ENCODE assay signal across 9 mouse cellular contexts in the genomic region with DNA sequence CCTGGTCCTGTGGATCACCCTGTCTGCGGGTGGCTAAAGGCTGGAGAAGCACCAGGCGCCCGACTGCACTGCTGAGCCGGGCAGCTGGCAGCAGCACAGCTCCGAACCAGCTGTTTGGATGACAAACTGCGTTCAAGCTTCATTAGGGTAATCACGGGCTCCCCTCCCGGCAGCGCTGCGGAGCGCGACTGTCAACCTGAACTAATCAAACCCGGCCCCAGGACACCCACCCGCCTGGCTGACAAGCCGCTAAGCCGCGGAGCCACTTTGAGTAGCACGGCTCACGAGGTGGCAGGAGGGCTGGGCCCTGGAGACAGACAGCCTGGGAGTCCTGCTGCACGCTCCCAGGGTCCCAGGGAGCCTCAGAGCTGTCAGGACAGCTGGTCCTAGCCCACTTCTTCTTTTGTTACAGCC. TPM values are rescaled to one million over a fixed set of nuclear protein-coding genes. Genes with fewer than 3 reads are reported as not detected.
DNase-seq lines count a peak whose midpoint lies in the region; ATAC-seq lines count a peak whose summit lies in the region.
"Had no signal": no experiment of that assay in that cellular context is flagged by ENCODE, and none has a peak within 500 bp of the region (broad histone marks: within the 10 kb centered on the region; RNA-seq: fewer than 3 reads in every experiment).

No protein-coding gene starts in this region.

- H3K27me3 ChIP-seq in intestine, embryonic 14.5 days (replicated peaks; ENCODE audit: control insufficient read depth, insufficient read depth, low read length) = 0 out of 2 replicates have a peak, but pooled peaks cover 5% of the 10 kb centered on the region
- H3K27me3 ChIP-seq in intestine, embryonic 16.5 days (replicated peaks; ENCODE audit: control insufficient read depth, insufficient read depth, low read length) = no peaks in the 10 kb centered on the region
- peaks cover 92% of the 10 kb centered on the region for H3K27me3 ChIP-seq in hindbrain, embryonic 12.5 days
- peaks cover 50% of the 10 kb centered on the region for H3K27me3 ChIP-seq in neural tube, embryonic 11.5 days (ENCODE audit: control insufficient read depth, insufficient read depth, low read length)

- H3K4me2 ChIP-seq in intestine, embryonic 14.5 days (ENCODE audit: low read length) = no peak overlapping the region
- no peak overlapping the region for H3K4me2 ChIP-seq in intestine, embryonic 16.5 days (ENCODE audit: low read depth, low read length)
- peak overlapping the region; percentile 5; the same call in 1 of the 2 replicates for H3K4me2 ChIP-seq in hindbrain, embryonic 12.5 days (replicated peaks)
- 0 out of 2 replicates have a peak overlapping the region, but pooled peaks have one; percentile 8 for H3K4me2 ChIP-seq in neural tube, embryonic 11.5 days (ENCODE audit: low read depth)

- no peak for ATAC-seq in intestine, embryonic 14.5 days (replicated peaks; ENCODE audit: low FRiP score, low TSS enrichment, low read depth)
- no peak for ATAC-seq in intestine, embryonic 16.5 days
- peak; percentile 80 for ATAC-seq in hindbrain, embryonic 12.5 days (ENCODE audit: low FRiP score)
- ATAC-seq in neural tube, embryonic 11.5 days (ENCODE audit: insufficient read depth, low FRiP score, low TSS enrichment) = peak; percentile 69
- no peak for ATAC-seq in inflammation-experienced regulatory T-cells, adult 6 months

- H3K36me3 ChIP-seq in intestine, embryonic 14.5 days (ENCODE audit: control insufficient read depth, insufficient read depth, low read length) = no peaks in the 10 kb centered on the region
- H3K36me3 ChIP-seq in intestine, embryonic 16.5 days (ENCODE audit: control insufficient read depth, insufficient read depth, low read length) = no peaks in the 10 kb centered on the region
- no peaks in the 10 kb centered on the region for H3K36me3 ChIP-seq in hindbrain, embryonic 12.5 days
- H3K36me3 ChIP-seq in neural tube, embryonic 11.5 days (ENCODE audit: control insufficient read depth, insufficient read depth, low read length) = no peaks in the 10 kb centered on the region

- H3K4me3 ChIP-seq in intestine, embryonic 14.5 days (ENCODE audit: low read depth, low read length) = no peak overlapping the region
- H3K4me3 ChIP-seq in intestine, embryonic 16.5 days (ENCODE audit: low read length) = no peak overlapping the region
- no peak overlapping the region for H3K4me3 ChIP-seq in hindbrain, embryonic 12.5 days
- no peak overlapping the region for H3K4me3 ChIP-seq in neural tube, embryonic 11.5 days (ENCODE audit: low read depth, low read length)

- WGBS in intestine, embryonic 14.5 days = 11% methylated on average over 20 of the region's 20 CpGs
- WGBS in intestine, embryonic 16.5 days = 16% methylated on average over 20 of the region's 20 CpGs
- 3% methylated on average over 20 of the region's 20 CpGs for WGBS in hindbrain, embryonic 12.5 days
- 3% methylated on average over 20 of the region's 20 CpGs for WGBS in neural tube, embryonic 11.5 days

- 0 out of 2 replicates have a peak overlapping the region, but pooled peaks have one; percentile 22 for H3K9ac ChIP-seq in intestine, embryonic 14.5 days (ENCODE audit: low read length)
- H3K9ac ChIP-seq in intestine, embryonic 16.5 days (ENCODE audit: low read depth, low read length) = no peak overlapping the region
- no peak overlapping the region for H3K9ac ChIP-seq in hindbrain, embryonic 12.5 days
- H3K9ac ChIP-seq in neural tube, embryonic 11.5 days (ENCODE audit: low read length) = 0 out of 2 replicates have a peak overlapping the region, but pooled peaks have one; percentile 22
- H3K9ac ChIP-seq: liver, embryonic 14.5 days had no signal

- no peaks in the 10 kb centered on the region for H3K9me3 ChIP-seq in intestine, embryonic 14.5 days (ENCODE audit: control insufficient read depth, low read length)
- H3K9me3 ChIP-seq in intestine, embryonic 16.5 days (ENCODE audit: control insufficient read depth, low read length) = no peaks in the 10 kb centered on the region
- H3K9me3 ChIP-seq in hindbrain, embryonic 12.5 days (replicated peaks) = no peaks in the 10 kb centered on the region
- H3K9me3 ChIP-seq in neural tube, embryonic 11.5 days (ENCODE audit: control insufficient read depth, low read length) = no peaks in the 10 kb centered on the region

- no peak overlapping the region for H3K27ac ChIP-seq in intestine, embryonic 14.5 days (ENCODE audit: low read depth)
- H3K27ac ChIP-seq in intestine, embryonic 16.5 days (ENCODE audit: low read length) = no peak overlapping the region
- peak overlapping the region; percentile 70 for H3K27ac ChIP-seq in hindbrain, embryonic 12.5 days
- H3K27ac ChIP-seq in neural tube, embryonic 11.5 days (ENCODE audit: low read depth, low read length) = peak overlapping the region; percentile 42; the same call in 1 of the 2 replicates
- H3K27ac ChIP-seq: liver, embryonic 14.5 days had no signal

- DNase-seq in intestine, embryonic 14.5 days (ENCODE audit: low spot score) = peak; percentile 68
- peak; percentile 80 for DNase-seq in embryo, embryonic 10 days (ENCODE audit: low spot score)
- DNase-seq in neural tube, embryonic 11.5 days (ENCODE audit: low spot score) = peak; percentile 80
- no peak for DNase-seq in gastrocnemius, postnatal 4 days (ENCODE audit: low spot score in 2 of 2)
- DNase-seq in cerebellum, adult 9-11 months = no peak

- H3K4me1 ChIP-seq in intestine, embryonic 14.5 days (replicated peaks; ENCODE audit: control insufficient read depth, insufficient read depth, low read length) = peaks cover 46% of the 10 kb centered on the region
- H3K4me1 ChIP-seq in intestine, embryonic 16.5 days (ENCODE audit: control insufficient read depth, insufficient read depth, low read length) = peaks cover 5% of the 10 kb centered on the region; the same call in 1 of the 2 replicates
- peaks cover 86% of the 10 kb centered on the region for H3K4me1 ChIP-seq in hindbrain, embryonic 12.5 days
- H3K4me1 ChIP-seq in neural tube, embryonic 11.5 days (ENCODE audit: control insufficient read depth, insufficient read depth, low read length) = peaks cover 21% of the 10 kb centered on the region

RNA-seq across cellular contexts. Expression of a gene that starts 35.4 kb away (rescaled TPM):
- 11.7 and 12.4 TPM in 2 replicates for polyA plus RNA-seq in intestine, embryonic 14.5 days (2014; fragmentation: Nextera tagmentation; extraction: Ambion mirVana)
- 5.1 and 5.5 TPM in 2 replicates for polyA plus RNA-seq in intestine, embryonic 16.5 days (2015; fragmentation: Nextera tagmentation; extraction: Ambion mirVana)
- polyA plus RNA-seq in hindbrain, embryonic 12.5 days (2016; fragmentation: Nextera tagmentation; extraction: Ambion mirVana) = 12.4 and 14.0 TPM in 2 replicates
- polyA plus RNA-seq in neural tube, embryonic 11.5 days (2014; fragmentation: Nextera tagmentation; extraction: Ambion mirVana) = 12.4 TPM in 2 replicates
- 10 to 100 TPM; 13.1 to 21.1 (median 13.8) TPM for polyA plus RNA-seq in inflammation-experienced regulatory T-cells, adult 6 months (2017; shearing (Covaris generic))
- 10 to 100 TPM; 51.0 to 58.8 TPM for total RNA-seq in gastrocnemius, postnatal 4 days (2021)

Comparison
In these comparisons a context has a peak if more than half of its experiments do, and no peak if none do; other contexts are left out.
1. H3K9ac ChIP-seq: peak in intestine, embryonic 14.5 days (single experiment) and neural tube, embryonic 11.5 days (single experiment); none in intestine, embryonic 16.5 days (single experiment) and hindbrain, embryonic 12.5 days (single experiment).
2. ATAC-seq: peak in hindbrain, embryonic 12.5 days (single experiment) and neural tube, embryonic 11.5 days (single experiment); none in intestine, embryonic 14.5 days (single experiment), intestine, embryonic 16.5 days (single experiment) and inflammation-experienced regulatory T-cells, adult 6 months (single experiment).
3. DNase-seq: peak in intestine, embryonic 14.5 days (single experiment), embryo, embryonic 10 days (single experiment) and neural tube, embryonic 11.5 days (single experiment); none in gastrocnemius, postnatal 4 days (0 of 2) and cerebellum, adult 9-11 months (single experiment).
4. H3K27ac ChIP-seq: peak in hindbrain, embryonic 12.5 days (single experiment) and neural tube, embryonic 11.5 days (single experiment); none in intestine, embryonic 14.5 days (single experiment) and intestine, embryonic 16.5 days (single experiment).
5. H3K4me2 ChIP-seq: peak in hindbrain, embryonic 12.5 days (single experiment) and neural tube, embryonic 11.5 days (single experiment); none in intestine, embryonic 14.5 days (single experiment) and intestine, embryonic 16.5 days (single experiment).